Mouse (Mus musculus) adrenal gland, postnatal 25 days (tissue): Measurements from ENCODE around the gene Aacs. TPM values are rescaled to one million over a fixed set of nuclear protein-coding genes. Genes with fewer than 3 reads are reported as not detected.

Source experiments
- DNase-seq: peaks from one replicate; pipeline ENCODE4 v3.0.0; 2021; ENCODE audit warnings: mixed read lengths
- microRNA-seq, 2 experiments: library from miRNA; unstranded; fragments of <30 nt; microRNA quantifications; one replicate each; pipeline ENCODE4 v1.2.0; 2021
- total RNA-seq: library from RNA; stranded (reverse); gene quantifications from 2 replicates; pipeline ENCODE4 v1.2.3, GENCODE M21; 2021

Aacs gene
- total RNA-seq, 1 experiment from 2014 or later = 88.5 TPM

DNA sequence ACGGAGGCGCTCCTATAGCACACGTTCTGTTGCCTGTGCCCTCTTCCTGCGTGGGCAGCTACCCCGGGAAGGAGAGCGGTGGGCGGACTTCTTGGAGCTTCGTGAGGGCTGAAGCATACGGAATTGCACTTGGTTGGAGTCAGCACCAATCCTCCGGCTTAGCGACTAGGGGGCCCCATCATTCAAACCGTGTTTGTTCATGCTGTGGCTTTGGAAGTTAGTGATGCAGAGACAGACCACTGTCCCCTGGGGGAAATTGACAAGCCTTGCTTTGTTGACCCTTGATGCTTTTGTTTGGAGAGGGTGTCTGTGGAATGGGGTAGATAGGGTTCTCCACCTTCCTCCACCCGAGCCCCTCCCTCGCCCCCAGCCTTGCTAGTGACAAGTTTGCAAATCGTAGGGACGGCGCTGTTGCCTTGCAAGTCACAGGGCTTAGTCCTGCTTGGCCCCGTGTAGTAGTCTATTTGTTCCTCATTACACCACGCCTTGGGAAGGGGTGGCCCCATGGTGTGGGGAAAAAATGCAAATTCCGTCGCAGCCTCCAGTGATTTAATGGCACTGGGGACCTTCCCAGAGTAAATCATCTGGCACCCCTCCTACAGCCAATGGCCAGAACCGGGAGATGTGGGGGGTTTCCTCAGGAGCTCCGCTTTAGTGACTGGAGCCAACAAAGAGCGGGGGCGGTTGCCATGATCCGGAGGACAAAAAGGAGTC, 59.2 kb downstream of the Aacs start:
- DNase-seq = no peak

DNA sequence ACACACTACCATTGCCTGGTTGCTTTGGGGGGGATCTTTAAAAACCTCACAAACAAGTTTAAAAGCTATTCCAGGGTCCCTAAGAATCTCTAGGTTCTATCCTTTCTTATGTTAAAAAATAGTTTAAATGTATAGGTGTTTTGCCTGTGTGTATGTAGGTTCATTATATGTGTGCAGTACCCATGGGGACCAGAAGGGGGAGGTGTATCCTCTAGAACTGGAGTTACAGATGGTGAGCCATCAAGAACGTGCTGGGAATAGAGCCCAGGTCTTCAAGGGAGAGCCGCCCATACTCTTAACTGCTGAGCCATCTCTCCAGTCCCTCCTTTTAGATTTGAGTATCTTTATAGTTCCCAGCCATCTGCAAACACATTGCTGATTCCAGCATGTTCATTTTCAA, 69.5 kb downstream of the Aacs start:
- DNase-seq = no peak

DNA sequence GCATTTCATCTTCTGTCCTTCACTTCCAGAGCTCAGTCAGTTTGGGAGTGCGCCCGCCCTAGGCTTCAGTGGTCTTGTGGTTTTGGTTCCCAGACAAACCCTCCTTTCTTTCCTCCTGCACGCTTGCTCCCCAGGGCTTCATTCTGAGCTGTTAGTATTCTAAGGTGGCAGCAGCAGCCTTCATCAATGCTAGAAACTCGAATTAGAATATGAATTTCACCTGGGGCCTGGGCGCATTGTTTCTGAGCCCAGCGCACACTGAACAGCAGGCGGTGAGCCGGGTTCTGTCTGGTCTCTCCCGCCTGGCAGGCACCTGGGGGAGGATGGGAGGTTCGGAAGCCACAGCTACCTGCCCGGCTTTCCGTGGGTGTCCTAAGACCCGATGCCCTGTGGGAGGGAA, 70.7 kb downstream of the Aacs start:
- no peak for DNase-seq

DNA sequence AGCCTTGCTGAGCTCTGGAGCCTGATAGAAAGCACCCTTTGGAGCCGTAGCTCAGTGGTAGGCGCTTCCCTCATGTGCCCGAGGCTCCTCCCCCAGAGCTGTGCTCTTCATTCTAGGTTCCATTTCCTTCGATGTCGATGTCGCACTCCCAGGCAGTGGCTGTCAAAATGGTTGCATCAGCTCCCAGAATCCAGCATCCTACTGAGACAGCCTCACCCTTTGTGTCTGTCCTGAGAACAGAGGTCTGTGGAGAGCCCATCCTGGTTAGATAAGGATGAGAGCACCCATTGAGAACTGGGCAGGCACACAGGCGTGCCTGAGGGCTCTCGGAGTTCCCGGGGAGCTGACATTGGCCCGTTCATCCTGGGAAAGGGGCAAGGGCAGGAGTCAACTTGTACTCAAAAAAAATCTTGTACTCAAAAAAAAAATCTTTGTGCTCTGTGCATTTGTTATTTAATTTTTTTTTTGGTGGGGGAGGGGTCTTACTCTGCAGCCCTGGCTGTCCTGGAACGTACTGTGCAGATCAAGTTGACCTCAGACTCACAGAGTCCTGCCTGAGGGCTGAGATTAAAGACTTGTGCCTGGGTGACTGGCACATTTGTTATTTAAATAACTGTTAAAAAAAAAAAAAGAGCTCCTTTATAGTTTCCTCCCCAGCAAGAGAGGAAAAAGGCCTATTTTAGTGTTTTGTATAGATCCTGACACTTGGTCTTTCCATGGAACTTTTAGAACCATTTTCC, 74.3 kb downstream of the Aacs start:
- no peak for DNase-seq

DNA sequence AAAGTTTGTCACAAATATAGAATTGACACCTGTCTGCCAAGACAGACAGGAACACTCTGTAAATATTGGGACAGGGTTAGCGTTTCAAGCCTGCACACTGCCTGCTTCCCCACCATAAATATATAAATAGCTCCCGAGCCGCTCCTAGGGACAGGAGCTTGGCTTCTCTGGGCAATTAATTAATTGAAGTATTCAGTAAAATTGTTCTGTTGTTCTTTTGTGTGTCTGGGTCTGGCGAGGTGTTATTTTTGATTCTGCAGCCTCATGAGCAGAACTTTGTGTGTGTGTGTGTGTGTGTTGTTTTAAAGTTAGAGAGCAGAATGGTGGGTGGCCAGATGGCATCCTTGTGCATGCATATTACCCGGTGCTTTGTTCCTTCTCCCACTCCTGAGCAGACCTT, 80.1 kb downstream of the Aacs start:
- no peak for DNase-seq

DNA sequence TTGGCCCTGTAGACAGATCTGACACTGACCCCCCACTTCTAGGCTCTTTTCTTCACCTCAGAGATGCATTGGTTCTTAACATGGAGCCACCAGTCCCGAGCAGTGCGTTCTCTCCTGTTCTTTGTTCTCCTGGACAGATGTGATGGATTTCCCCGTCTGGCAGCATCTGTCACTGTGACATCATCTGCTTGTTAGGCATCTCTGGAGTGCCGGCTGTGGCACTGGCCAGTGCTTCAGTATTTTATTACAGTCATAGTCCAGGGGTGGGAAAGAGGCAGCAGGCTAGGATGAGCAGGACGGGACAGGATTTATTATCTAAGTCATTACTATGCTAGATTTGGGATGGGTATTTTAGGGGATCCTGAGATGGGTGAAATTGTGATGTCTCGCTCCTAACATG, 87.9 kb downstream of the Aacs start:
- no peak for DNase-seq

DNA sequence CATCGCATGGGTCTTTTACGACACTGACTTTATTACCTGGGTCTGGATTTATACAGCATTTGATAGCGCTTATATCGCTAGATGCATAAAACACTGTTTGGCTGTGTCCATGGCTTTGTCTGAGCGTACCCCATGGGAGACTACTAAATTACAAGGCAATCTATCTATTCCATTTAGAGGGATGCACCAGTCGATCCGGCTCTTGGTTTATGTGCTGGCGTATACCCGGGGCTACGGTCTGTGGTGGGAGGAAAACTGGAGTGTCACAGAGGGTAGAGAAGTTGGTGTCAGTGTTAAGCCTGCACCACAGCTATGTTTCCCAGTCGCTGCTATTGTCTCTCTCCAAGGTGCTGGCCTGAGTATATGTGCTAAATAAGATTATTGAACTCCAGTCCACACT, 90.1 kb downstream of the Aacs start:
- DNase-seq = no peak

Small RNA genes lying within 50 kb of the gene (microRNA-seq; reads per million reads assigned to microRNA genes)
- 0 reads per million in 2 experiments for gene Gm27551

Other genes with a start within 250 kb of the Aacs start
- gene Scarb1, start 134.7 kb upstream of the Aacs start, total RNA-seq = 1,988 and 2,596 TPM in 2 replicates
- gene Gm10382, start 86.5 kb upstream of the Aacs start, total RNA-seq = not detected in 2 replicates
- gene Ubc, start 85.6 kb upstream of the Aacs start, total RNA-seq = 1,462 and 1,631 TPM in 2 replicates
- gene Dhx37, start 41.7 kb upstream of the Aacs start, total RNA-seq = 17.5 and 25.9 TPM in 2 replicates
- gene Bri3bp, start 34.2 kb upstream of the Aacs start, total RNA-seq = 18.4 and 37.3 TPM in 2 replicates
- gene Tmem132b, start 56.0 kb downstream of the Aacs start, total RNA-seq = 0.90 and 2.1 TPM in 2 replicates